Mouse (Mus musculus) T-helper 1 cell (primary cell): ENCODE measurements at regions not wholly inside any gene's neighbourhood (a gene's known extent, or its start where the extent isn't known, plus 50 kb on each side); places are given as distances from the start of the nearest gene placed in this dataset.

Source experiments
- in situ Hi-C: fragments of 300-600 bp; cut with MboI, MseI; formaldehyde crosslinking; loops from one replicate; pipeline ENCODE4 v1.15.1; 2025; ENCODE audit warnings: high pct_unique_total_duplicates

GRCm38 (mm10) chr13:59393231-59393938, 191.6 kb downstream of the Agtpbp1 start:
- in situ Hi-C loops: no loop called here

GRCm38 (mm10) chr13:59392828-59393227, 192.2 kb downstream of the Agtpbp1 start:
- in situ Hi-C loops: no loop called here

- in situ Hi-C loops: no loop called here
These were observed 197.3 kb downstream of the Agtpbp1 start for GRCm38 (mm10) chr13:59387627-59388325.

GRCm38 (mm10) chr13:59386935-59387540, 198.0 kb downstream of the Agtpbp1 start:
- in situ Hi-C loops: no loop called here

- in situ Hi-C loops: no loop called here
These were observed 199.2 kb downstream of the Agtpbp1 start for GRCm38 (mm10) chr13:59385824-59386223.

- in situ Hi-C loops: no loop called here
These were observed 214.7 kb downstream of the Agtpbp1 start for GRCm38 (mm10) chr13:59370141-59370816.

GRCm38 (mm10) chr13:59368550-59369449, 216.2 kb downstream of the Agtpbp1 start:
- in situ Hi-C loops: no loop called here

- in situ Hi-C loops: no loop called here
These were observed 219.6 kb downstream of the Agtpbp1 start for GRCm38 (mm10) chr13:59365460-59365859.

GRCm38 (mm10) chr13:59363428-59363827, 221.6 kb downstream of the Agtpbp1 start:
- in situ Hi-C loops: no loop called here

GRCm38 (mm10) chr13:59361323-59361722, 223.7 kb downstream of the Agtpbp1 start:
- in situ Hi-C loops: no loop called here

GRCm38 (mm10) chr13:59360026-59360425, 225.0 kb downstream of the Agtpbp1 start:
- in situ Hi-C loops: no loop called here

GRCm38 (mm10) chr13:59358421-59358820, 226.6 kb downstream of the Agtpbp1 start:
- in situ Hi-C loops: no loop called here

GRCm38 (mm10) chr13:59351461-59351860, 233.6 kb downstream of the Agtpbp1 start:
- in situ Hi-C loops: no loop called here

GRCm38 (mm10) chr13:59350613-59351150, 234.3 kb downstream of the Agtpbp1 start:
- in situ Hi-C loops: no loop called here

GRCm38 (mm10) chr13:59348510-59348909, 236.5 kb downstream of the Agtpbp1 start:
- in situ Hi-C loops: no loop called here

- in situ Hi-C loops: no loop called here
These were observed 243.2 kb downstream of the Agtpbp1 start for GRCm38 (mm10) chr13:59341871-59342270.

- in situ Hi-C loops: no loop called here
These were observed 246.6 kb downstream of the Agtpbp1 start for GRCm38 (mm10) chr13:59338436-59338835.

- in situ Hi-C loops: no loop called here
These were observed 261.1 kb downstream of the Agtpbp1 start for GRCm38 (mm10) chr13:59323933-59324332.

GRCm38 (mm10) chr13:59323441-59323840, 261.6 kb downstream of the Agtpbp1 start:
- in situ Hi-C loops: no loop called here

- in situ Hi-C loops: no loop called here
These were observed 264.8 kb downstream of the Agtpbp1 start for GRCm38 (mm10) chr13:59320261-59320660.
